Mouse (Mus musculus): ENCODE data around the gene Pnpla3. TPM values are rescaled to one million over a fixed set of nuclear protein-coding genes. Genes with fewer than 3 reads are reported as not detected.

Gene Pnpla3
- total RNA-seq, 2 experiments from 2014 or later = 8.2 to 10.4 TPM

- DNase-seq = peak; percentile 22 to 27
- intact Hi-C loops (cut with DNase I) = loop anchor here (2.0 to 5.0 kb wide), 2 partner anchors 44 to 96 kb away; no protein-coding TSS in a partner anchor
These were observed 829 bp downstream of the Pnpla3 start for GRCm38 (mm10) chr15:84168170-84169161.

GRCm38 (mm10) chr15:84169511-84169910 is 1.9 kb downstream of the Pnpla3 start:
- no peak for DNase-seq
- intact Hi-C loops (cut with DNase I) = loop anchor here (2.0 to 5.0 kb wide), 2 partner anchors 45 to 97 kb away; no protein-coding TSS in a partner anchor

GRCm38 (mm10) chr15:84171166-84171565 is 3.5 kb downstream of the Pnpla3 start:
- no peak for DNase-seq
- intact Hi-C loops (cut with DNase I) = no loop called here

GRCm38 (mm10) chr15:84178733-84179132 is 11.1 kb downstream of the Pnpla3 start:
- intact Hi-C loops (cut with DNase I) = no loop called here

GRCm38 (mm10) chr15:84182000-84182399 is 14.4 kb downstream of the Pnpla3 start:
- no peak for DNase-seq
- intact Hi-C loops (cut with DNase I) = no loop called here

More at GRCm38 (mm10) chr15:84178733-84179132, 11.1 kb downstream of the Pnpla3 start:
- DNase-seq = no peak

DNA sequence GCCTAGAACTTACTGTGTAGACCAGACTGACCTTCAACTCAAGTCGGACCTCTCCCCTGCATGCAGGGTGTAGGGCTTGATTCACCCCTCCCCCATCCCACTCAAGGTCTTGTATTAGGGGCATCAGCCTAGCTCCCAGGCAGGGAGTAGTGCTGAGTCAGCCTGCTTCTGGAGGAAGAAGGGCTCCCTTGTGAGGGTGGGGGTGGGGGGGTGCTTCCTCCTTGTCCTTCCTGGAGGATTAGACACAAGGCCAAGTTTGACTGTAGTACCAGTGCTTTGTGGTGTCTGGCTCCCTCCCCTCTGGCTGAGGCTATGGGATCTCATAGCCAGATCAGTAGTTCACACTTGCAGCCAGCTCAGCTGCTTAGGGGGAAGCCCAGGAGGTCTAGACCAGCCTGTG is 16.3 kb downstream of the Pnpla3 start:
- DNase-seq = peak in 1 of 2 experiments; percentile 16
- intact Hi-C loops (cut with DNase I) = no loop called here

GRCm38 (mm10) chr15:84186196-84186595 is 18.6 kb downstream of the Pnpla3 start:
- intact Hi-C loops (cut with DNase I) = no loop called here

DNA sequence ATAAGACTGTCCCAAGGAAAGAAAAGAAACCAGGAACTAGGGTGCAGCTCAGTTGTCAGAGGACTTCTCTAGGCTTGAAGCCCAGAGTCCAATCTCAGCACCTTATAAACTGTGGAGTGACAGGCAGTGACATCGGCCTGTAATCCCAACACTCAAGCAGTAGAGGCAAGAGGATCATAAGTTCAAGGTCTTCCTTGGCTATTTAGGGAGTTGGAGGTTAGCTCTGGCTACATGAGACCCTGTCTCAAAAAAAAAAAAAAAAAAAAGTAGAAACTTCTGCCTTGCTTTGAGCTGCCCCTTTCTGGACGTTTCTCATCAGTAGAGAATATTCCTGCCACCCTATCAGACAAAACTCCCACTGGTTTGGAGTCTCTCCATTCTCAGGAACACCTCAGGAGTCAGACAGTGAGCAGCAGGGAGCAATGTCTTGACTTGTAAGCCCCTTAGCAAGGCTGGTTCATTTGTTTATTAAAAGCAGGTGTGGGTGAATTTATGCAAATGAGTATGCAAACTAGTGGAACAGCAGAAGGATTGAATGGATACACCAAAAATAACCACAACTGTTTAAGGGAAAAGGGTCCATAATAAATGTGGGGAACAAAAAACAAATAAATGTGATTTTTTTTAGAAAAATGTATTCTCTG is 21.4 kb downstream of the Pnpla3 start:
- intact Hi-C loops (cut with DNase I) = no loop called here
- DNase-seq = no peak

More at GRCm38 (mm10) chr15:84186196-84186595, 18.6 kb downstream of the Pnpla3 start:
- DNase-seq = no peak

GRCm38 (mm10) chr15:84189881-84190280 is 22.2 kb downstream of the Pnpla3 start:
- no peak for DNase-seq
- intact Hi-C loops (cut with DNase I) = no loop called here

- no peak for DNase-seq
- intact Hi-C loops (cut with DNase I) = no loop called here
These were observed 24.1 kb downstream of the Pnpla3 start for GRCm38 (mm10) chr15:84191724-84192057.

DNA sequence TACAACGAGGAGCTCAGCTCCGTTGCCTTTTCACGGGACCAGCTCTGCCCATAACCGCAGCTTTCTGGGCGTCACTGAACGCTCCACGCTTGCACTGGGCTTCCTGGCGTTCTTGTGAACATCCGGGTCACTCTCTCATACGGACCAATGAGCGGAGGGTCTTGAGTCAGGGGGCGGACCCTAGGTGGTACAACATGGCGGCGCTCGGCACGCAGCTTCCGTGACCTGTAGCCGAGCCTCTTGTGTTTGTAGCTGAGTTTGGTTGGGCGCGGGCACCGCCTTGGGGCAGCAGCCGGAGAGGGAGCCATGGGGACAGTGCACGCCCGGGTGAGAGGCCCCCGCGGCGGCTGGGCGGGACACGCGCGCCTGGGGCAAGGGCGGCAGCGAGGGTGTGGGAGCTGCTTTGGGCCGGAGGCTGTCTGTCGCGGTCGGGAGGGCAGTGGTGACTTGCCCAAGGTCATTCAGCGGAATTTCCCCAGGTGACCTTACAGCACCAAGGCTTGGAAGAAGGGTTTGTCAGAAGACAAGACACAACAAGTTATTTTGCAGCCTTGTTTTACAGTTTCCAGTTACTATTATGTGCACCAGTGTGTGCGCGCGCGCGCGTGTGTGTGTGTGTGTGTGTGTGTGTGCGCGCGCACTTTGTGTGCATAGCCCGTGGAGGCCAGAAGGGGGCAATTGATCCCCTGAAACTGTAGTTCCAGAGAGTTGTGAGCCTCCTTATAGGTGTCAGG is 24.6 kb downstream of the Pnpla3 start, which contains the start of gene Samm50:
Gene Samm50, plus strand, starts transcription at position 184 of the 734 bp plus-strand sequence.
- DNase-seq = peak; percentile 88 to 91
- intact Hi-C loops (cut with DNase I) = no loop called here

- intact Hi-C loops (cut with DNase I) = no loop called here
- DNase-seq = no peak
These were observed 29.0 kb downstream of the Pnpla3 start for GRCm38 (mm10) chr15:84196486-84197165.

DNA sequence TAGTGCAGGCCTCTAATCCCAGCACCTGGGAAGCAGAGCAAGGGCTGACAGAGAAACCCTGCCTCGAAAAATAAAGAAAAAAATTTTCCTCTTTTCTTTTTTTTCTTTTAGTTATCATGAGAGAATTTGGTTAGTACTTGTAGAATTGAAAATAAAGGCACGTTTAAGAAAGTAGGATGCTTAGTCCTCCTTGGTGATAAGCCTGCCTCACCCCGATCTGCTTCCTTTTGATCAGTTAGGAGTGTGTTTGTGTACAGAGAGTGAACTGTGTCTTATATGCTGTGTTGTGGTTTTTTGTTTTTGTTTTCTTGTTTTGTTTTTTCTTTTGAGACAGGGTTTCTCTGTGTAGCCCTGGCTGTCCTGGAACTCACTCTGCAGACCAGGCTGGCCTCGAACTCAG is 39.7 kb downstream of the Pnpla3 start:
- no peak for DNase-seq
- intact Hi-C loops (cut with DNase I) = no loop called here

- intact Hi-C loops (cut with DNase I) = loop anchor here (2.0 kb wide), 1 partner anchor 49 kb away; no protein-coding TSS in a partner anchor
- DNase-seq = no peak
These were observed 42.1 kb downstream of the Pnpla3 start for GRCm38 (mm10) chr15:84209517-84210412.

DNA sequence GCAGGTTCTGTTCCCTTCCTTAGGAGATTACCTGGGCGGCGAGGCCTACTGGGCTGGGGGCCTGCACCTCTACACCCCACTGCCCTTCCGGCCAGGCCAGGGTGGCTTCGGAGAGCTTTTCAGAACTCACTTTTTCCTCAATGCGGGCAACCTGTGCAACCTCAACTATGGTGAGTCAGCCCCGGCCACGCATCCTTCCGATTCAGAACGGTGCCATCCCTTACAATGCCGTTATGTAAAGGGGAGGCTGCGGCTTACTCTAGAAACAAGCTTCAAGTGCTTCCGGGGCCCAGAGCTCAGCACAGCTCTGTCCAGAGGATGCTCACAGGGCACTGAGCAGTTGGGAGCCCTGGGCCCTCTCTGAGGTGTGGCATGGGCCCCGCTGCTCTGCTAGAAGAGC is 42.8 kb downstream of the Pnpla3 start:
- intact Hi-C loops (cut with DNase I) = loop anchor here (2.0 kb wide), 1 partner anchor 48 kb away; no protein-coding TSS in a partner anchor
- no peak for DNase-seq

GRCm38 (mm10) chr15:84210941-84211340 is 43.3 kb downstream of the Pnpla3 start:
- DNase-seq = no peak
- intact Hi-C loops (cut with DNase I) = loop anchor here (2.0 kb wide), 1 partner anchor 48 kb away; no protein-coding TSS in a partner anchor

- no peak for DNase-seq
- intact Hi-C loops (cut with DNase I) = loop anchor here (2.0 kb wide), 1 partner anchor 47 kb away; no protein-coding TSS in a partner anchor
These were observed 43.9 kb downstream of the Pnpla3 start for GRCm38 (mm10) chr15:84211564-84211963.

- peak; percentile 89 to 96 for DNase-seq
- intact Hi-C loops (cut with DNase I) = loop anchor here (1.0 to 2.0 kb wide), 3 partner anchors 73 to 419 kb away; no protein-coding TSS in a partner anchor
These were observed 44.6 kb downstream of the Pnpla3 start for GRCm38 (mm10) chr15:84212031-84212755.

Measured in heart, postnatal 14 days (tissue).